Mouse (Mus musculus): ENCODE measurements around the gene Hipk1. TPM values are rescaled to one million over a fixed set of nuclear protein-coding genes. Genes with fewer than 3 reads are reported as not detected.
"Not testable (repeated sequence)": the region's sequence is repeated elsewhere in the genome, so short reads cannot be mapped to it uniquely, and the experiment has no call there.

The Hipk1 gene
- polyA plus RNA-seq, 1 experiment from 2014 or later, result 8.3 TPM

DNA sequence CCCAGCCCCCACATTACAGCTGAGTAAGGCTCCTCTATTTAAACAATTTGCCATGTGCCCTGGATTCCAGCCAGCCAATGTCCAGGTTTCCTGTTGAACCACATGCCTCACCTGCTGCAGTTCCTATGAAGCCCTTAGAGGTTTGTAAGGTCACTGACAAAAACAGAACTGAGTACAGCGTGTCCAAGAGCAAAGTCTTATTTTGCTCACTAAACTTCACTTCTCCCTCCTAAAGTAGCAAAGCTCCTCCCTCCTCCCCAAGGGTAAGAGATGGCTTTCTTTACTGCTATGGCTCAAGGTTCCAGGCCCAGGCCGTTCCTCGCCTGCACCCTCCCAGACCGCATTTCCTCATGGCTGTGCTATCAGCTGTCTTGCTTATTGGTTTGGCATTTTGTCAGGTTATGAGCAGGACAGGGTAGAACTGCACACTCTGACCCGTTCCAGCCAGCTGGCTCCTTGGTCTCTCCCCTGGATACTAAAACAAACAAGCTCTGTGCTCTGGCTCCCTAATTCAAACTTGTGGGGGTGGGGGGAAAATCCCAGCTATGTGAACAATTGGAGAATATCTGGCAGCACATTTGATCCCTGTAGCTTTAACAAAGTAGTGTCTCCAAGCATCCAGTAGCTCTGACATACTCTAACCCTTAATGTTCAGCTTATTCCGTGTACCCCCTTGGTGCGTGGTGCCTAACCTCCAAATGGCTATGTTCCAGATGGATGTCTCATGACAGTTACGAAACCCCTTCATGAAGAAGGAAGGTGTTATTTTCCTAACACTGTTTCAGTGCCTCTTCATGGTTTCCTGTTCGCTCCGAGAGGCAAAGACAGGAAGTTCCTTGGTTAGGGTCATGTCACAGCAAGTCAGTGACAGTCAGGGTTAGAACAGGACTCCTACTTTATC is 10.5 kb upstream of the Hipk1 start:
- ATAC-seq, result peak; percentile 91
- Histone ChIP-seq H3K27ac (ENCODE audit: low read depth) (peak overlapping the region; percentile 99), H3K9me3 (ENCODE audit: low read length) (no peaks in the 10 kb centered on the region), H3K36me3 (replicated peaks; ENCODE audit: insufficient read depth, low read length) (peaks cover 34% of the 10 kb centered on the region), H3K4me3 (ENCODE audit: low read depth, low read length) (no peak overlapping the region), H3K4me2 (ENCODE audit: low read depth, low read length) (peak overlapping the region; percentile 49), H3K4me1 (ENCODE audit: insufficient read depth) (peaks cover 56% of the 10 kb centered on the region), H3K9ac (replicated peaks) (peak overlapping the region; percentile 47), H3K27me3 (ENCODE audit: insufficient read depth, low read length) (no peaks in the 10 kb centered on the region)
- TF ChIP-seq EP300 (IDR thresholded peaks at IDR 0.05; ENCODE audit: low read depth) (peak; percentile 79), CTCF (IDR thresholded peaks at IDR 0.05; ENCODE audit: low read depth) (no peak; the same call in 1 of the 2 replicates)
- 5% methylated on average over 10 of the region's 10 CpGs for WGBS (ENCODE audit: insufficient replicate concordance)
- peak; percentile 82 for DNase-seq

DNA sequence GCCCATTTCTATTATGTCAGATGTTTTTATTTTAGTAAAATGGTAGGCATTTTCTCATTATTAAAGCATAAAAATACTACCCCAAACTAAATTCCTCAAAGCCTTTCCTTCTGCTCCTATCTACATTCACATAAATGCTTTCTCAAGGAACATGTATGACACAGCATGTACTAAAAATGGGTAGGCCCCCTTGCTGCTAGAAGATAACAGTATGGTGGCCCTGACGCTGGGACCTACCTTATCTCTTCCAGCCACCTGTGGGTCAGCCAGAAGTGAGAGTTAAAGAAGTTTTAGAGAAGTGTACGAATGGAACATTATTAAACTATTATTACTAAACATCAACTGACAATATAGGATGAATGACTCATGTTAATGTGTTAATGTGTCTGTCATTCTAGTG is 8.1 kb upstream of the Hipk1 start:
- peak; percentile 68 for ATAC-seq
- TF ChIP-seq CTCF (IDR thresholded peaks at IDR 0.05; ENCODE audit: low read depth) (no peak), EP300 (IDR thresholded peaks at IDR 0.05; ENCODE audit: low read depth) (peak; percentile 100)
- H3K27ac ChIP-seq (ENCODE audit: low read depth), result peak overlapping the region; percentile 99
- WGBS (ENCODE audit: insufficient replicate concordance), result 55% methylated on average over 2 of the region's 2 CpGs
- H3K9me3 ChIP-seq (ENCODE audit: low read length), result no peaks in the 10 kb centered on the region
- 0 out of 2 replicates have a peak overlapping the region, but pooled peaks have one; percentile 50 for H3K4me2 ChIP-seq (ENCODE audit: low read depth, low read length)
- peaks cover 19% of the 10 kb centered on the region for H3K36me3 ChIP-seq (replicated peaks; ENCODE audit: insufficient read depth, low read length)
- no peak overlapping the region for H3K9ac ChIP-seq (replicated peaks)
- peaks cover 47% of the 10 kb centered on the region for H3K4me1 ChIP-seq (ENCODE audit: insufficient read depth)
- peak; percentile 51 for DNase-seq
- no peak overlapping the region for H3K4me3 ChIP-seq (ENCODE audit: low read depth, low read length)
- H3K27me3 ChIP-seq (ENCODE audit: insufficient read depth, low read length), result no peaks in the 10 kb centered on the region

DNA sequence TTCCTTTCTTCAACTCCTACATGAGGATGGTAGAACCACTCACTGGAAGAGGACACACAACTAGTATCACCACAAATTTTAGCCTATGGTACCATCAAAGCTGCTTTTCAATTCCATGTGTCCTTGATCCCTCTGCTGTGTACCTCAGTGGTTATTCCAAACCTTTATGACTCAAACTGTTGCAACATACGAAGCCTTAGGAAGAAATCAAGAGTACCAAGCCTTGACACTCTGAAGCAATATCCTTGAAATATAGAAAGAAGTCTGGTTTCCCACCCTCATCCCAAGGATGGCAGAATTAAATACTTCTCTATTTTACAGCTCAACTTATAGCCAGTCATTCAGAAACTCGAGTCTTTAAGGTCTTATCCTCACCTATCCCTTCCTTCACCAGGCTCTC is 5.0 kb upstream of the Hipk1 start:
- Histone ChIP-seq H3K36me3 (replicated peaks; ENCODE audit: insufficient read depth, low read length) (no peaks in the 10 kb centered on the region), H3K9ac (replicated peaks) (no peak overlapping the region), H3K27ac (ENCODE audit: low read depth) (no peak overlapping the region), H3K9me3 (ENCODE audit: low read length) (no peaks in the 10 kb centered on the region), H3K27me3 (ENCODE audit: insufficient read depth, low read length) (no peaks in the 10 kb centered on the region), H3K4me1 (ENCODE audit: insufficient read depth) (peaks cover 40% of the 10 kb centered on the region), H3K4me3 (ENCODE audit: low read depth, low read length) (no peak overlapping the region), H3K4me2 (ENCODE audit: low read depth, low read length) (no peak overlapping the region)
- ATAC-seq, result no peak
- no peak for DNase-seq
- TF ChIP-seq EP300 (IDR thresholded peaks at IDR 0.05; ENCODE audit: low read depth), result no peak
- TF ChIP-seq CTCF (IDR thresholded peaks at IDR 0.05; ENCODE audit: low read depth), result no peak
- 62% methylated on average over 2 of the region's 2 CpGs for WGBS (ENCODE audit: insufficient replicate concordance)

DNA sequence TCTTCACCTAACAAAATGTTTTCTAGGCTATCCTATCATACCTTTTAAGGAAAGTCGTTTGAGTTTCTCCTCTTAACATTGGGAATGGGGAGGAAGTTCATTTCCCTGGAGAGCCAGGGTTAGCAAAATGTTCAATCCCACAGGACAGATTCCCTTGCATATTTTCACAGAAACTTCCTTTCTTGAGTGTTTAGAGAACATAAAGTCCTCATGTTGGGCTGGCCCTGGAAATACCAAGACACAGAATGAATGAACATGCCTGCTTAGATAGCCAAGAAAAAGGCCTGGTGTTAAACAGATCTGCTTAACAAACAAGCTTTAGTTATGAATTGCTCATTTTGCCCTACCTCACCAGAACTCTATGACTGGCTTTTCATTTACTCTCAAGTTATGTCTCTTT is 1.2 kb upstream of the Hipk1 start:
- Histone ChIP-seq H3K4me3 (ENCODE audit: low read depth, low read length) (no peak overlapping the region), H3K27me3 (ENCODE audit: insufficient read depth, low read length) (no peaks in the 10 kb centered on the region), H3K36me3 (replicated peaks; ENCODE audit: insufficient read depth, low read length) (no peaks in the 10 kb centered on the region), H3K9ac (replicated peaks) (0 out of 2 replicates have a peak overlapping the region, but pooled peaks have one; percentile 2), H3K27ac (ENCODE audit: low read depth) (peak overlapping the region; percentile 97), H3K9me3 (ENCODE audit: low read length) (no peaks in the 10 kb centered on the region), H3K4me2 (ENCODE audit: low read depth, low read length) (peak overlapping the region; percentile 71; the same call in 1 of the 2 replicates), H3K4me1 (ENCODE audit: insufficient read depth) (peaks cover 32% of the 10 kb centered on the region)
- DNase-seq (no peak), ATAC-seq (no peak)
- TF ChIP-seq EP300 (IDR thresholded peaks at IDR 0.05; ENCODE audit: low read depth), result no peak
- WGBS (ENCODE audit: insufficient replicate concordance), result 84% methylated on average over 1 of the region's 1 CpGs

DNA sequence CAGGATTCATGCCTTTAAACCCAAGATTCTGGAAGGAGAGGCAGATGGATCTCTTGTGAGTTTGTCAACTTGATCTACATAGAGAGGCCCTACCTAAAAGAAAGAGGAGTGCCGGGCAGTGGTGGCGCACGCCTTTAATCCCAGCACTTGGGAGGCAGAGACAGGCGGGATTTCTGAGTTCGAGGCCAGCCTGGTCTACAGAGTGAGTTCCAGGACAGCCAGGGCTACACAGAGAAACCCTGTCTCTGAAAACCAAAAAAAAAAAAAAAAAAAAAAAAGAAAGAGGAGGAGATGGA is 696 bp upstream of the Hipk1 start:
- H3K36me3 ChIP-seq (replicated peaks; ENCODE audit: insufficient read depth, low read length); ATAC-seq; H3K9me3 ChIP-seq (ENCODE audit: low read length); H3K27me3 ChIP-seq (ENCODE audit: insufficient read depth, low read length); DNase-seq: not testable (repeated sequence)
- Histone ChIP-seq H3K9ac (replicated peaks) (peak overlapping the region; percentile 99), H3K4me3 (ENCODE audit: low read depth, low read length) (peak overlapping the region; percentile 91), H3K27ac (ENCODE audit: low read depth) (peak overlapping the region; percentile 97), H3K4me2 (ENCODE audit: low read depth, low read length) (peak overlapping the region; percentile 71), H3K4me1 (ENCODE audit: insufficient read depth) (peaks cover 36% of the 10 kb centered on the region)
- 69% methylated on average over 5 of the region's 5 CpGs for WGBS (ENCODE audit: insufficient replicate concordance)

DNA sequence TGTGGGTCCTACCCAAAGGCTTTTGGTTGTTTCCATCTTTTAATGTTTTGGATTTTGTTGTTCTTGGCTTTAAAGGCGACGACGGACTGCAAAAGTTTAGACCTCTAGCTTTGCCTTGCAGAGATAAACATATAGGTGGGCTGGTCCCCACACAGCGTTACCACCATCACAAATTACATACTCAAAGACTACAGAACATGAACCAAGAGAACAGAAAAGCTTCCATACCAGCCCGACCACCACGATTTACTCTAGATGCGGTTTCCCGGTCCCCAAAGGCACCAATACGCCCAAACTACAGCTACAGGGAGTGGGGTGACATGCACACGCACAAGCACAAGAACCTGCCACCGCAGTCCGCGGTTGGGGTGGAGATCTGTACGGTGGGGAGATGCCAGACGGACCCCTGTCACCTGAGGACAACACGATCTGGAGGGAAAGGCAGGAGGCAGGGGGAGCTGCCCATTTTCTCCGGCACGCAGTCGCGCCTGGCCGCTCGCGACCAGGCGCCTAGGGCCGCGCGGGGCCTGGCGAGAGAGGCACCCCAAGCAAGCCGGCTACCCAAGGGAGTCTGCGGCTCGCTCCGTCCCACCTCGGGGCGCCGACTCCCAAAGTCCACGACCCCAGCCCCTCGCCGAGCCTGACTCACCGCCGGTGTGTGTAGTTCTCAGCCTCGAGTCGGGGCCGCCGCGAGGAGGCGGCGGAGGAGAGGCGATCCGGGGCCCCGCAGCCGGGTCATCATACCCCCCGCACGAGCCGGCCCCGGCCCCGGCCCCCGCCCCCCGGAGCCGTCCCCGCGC is 817 bp downstream of the Hipk1 start:
- peak; percentile 57 for DNase-seq
- no peaks in the 10 kb centered on the region; the same call in 1 of the 2 replicates for H3K36me3 ChIP-seq (replicated peaks; ENCODE audit: insufficient read depth, low read length)
- H3K9me3 ChIP-seq (ENCODE audit: low read length), result no peaks in the 10 kb centered on the region
- peaks cover 43% of the 10 kb centered on the region for H3K4me1 ChIP-seq (ENCODE audit: insufficient read depth)
- ATAC-seq, result peak; percentile 59
- H3K9ac ChIP-seq (replicated peaks), result peak overlapping the region; percentile 99
- TF ChIP-seq CTCF (IDR thresholded peaks at IDR 0.05; ENCODE audit: low read depth) (no peak), EP300 (IDR thresholded peaks at IDR 0.05; ENCODE audit: low read depth) (no peak)
- no peaks in the 10 kb centered on the region for H3K27me3 ChIP-seq (ENCODE audit: insufficient read depth, low read length)
- peak overlapping the region; percentile 71 for H3K4me2 ChIP-seq (ENCODE audit: low read depth, low read length)
- peak overlapping the region; percentile 91 for H3K4me3 ChIP-seq (ENCODE audit: low read depth, low read length)
- H3K27ac ChIP-seq (ENCODE audit: low read depth), result peak overlapping the region; percentile 97
- 3% methylated on average over 48 of the region's 61 CpGs for WGBS (ENCODE audit: insufficient replicate concordance)

All from liver, postnatal 0 days (tissue).